ENCODE assay signal across 8 mouse cellular contexts in the genomic region with DNA sequence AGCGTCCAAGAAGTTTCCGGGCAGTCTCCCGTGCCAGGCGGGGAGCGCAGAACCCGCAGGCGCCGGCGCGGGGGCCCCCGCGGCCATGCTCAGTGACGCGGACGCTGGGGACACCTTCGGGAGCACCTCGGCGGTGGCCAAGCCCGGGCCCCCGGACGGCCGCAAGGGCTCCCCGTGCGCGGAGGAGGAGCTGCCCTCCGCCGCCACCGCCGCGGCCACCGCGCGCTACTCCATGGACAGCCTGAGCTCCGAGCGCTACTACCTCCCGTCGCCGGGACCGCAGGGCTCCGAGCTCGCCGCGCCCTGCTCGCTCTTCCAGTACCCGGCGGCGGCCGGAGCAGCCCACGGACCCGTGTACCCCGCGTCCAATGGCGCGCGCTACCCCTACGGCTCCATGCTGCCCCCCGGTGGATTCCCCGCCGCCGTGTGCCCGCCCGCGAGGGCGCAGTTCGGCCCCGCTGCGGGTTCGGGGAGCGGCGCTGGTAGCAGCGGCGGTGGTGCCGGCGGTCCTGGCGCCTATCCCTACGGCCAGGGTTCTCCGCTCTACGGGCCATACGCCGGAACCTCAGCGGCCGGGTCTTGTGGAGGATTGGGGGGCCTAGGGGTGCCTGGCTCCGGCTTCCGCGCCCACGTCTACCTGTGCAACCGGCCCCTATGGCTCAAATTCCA. TPM values are rescaled to one million over a fixed set of nuclear protein-coding genes. Genes with fewer than 3 reads are reported as not detected.
DNase-seq lines count a peak whose midpoint lies in the region; ATAC-seq lines count a peak whose summit lies in the region.

No protein-coding gene starts in this region.

- ATAC-seq in granulocyte monocyte progenitor cell, adult 5-6 weeks (replicated peaks; ENCODE audit: poor library complexity, severe bottlenecking): peak; percentile 75
- peak; percentile 71; the same call in 1 of the 2 replicates for ATAC-seq in midbrain, embryonic 16.5 days

- WGBS in limb, embryonic 10.5 days: under 1% methylated on average over 87 of the region's 87 CpGs
- WGBS in midbrain, embryonic 16.5 days: under 1% methylated on average over 65 of the region's 87 CpGs

- H3K9me3 ChIP-seq in limb, embryonic 10.5 days (replicated peaks): no peaks in the 10 kb centered on the region
- no peaks in the 10 kb centered on the region for H3K9me3 ChIP-seq in midbrain, embryonic 16.5 days (replicated peaks; ENCODE audit: control insufficient read depth, low read length, poor library complexity, severe bottlenecking)

- peaks cover 34% of the 10 kb centered on the region for H3K4me1 ChIP-seq in limb, embryonic 10.5 days
- H3K4me1 ChIP-seq in midbrain, embryonic 16.5 days (ENCODE audit: control insufficient read depth, insufficient read depth, low read length): peaks cover 15% of the 10 kb centered on the region

- H3K9ac ChIP-seq in midbrain, embryonic 16.5 days (ENCODE audit: low read depth, low read length): 0 out of 2 replicates have a peak overlapping the region, but pooled peaks have one; percentile 38

- peak overlapping the region; percentile 30; the same call in 1 of the 2 replicates for H3K27ac ChIP-seq in limb, embryonic 10.5 days
- H3K27ac ChIP-seq in midbrain, embryonic 16.5 days (ENCODE audit: low read length): no peak overlapping the region

- H3K27me3 ChIP-seq in limb, embryonic 10.5 days (ENCODE audit: low read depth, poor library complexity, severe bottlenecking): peaks cover 100% of the 10 kb centered on the region
- peaks cover 63% of the 10 kb centered on the region for H3K27me3 ChIP-seq in midbrain, embryonic 16.5 days (ENCODE audit: control insufficient read depth, insufficient read depth, low read depth, low read length)

- peak; percentile 18 for DNase-seq in right cerebral cortex, postnatal 25 days
- DNase-seq in right cerebral cortex, postnatal 10 days (ENCODE audit: low spot score in 2 of 2): no peak
- peak; percentile 49 for DNase-seq in cerebellum, adult 11-12 months
- peak; percentile 71 for DNase-seq in limb, embryonic 10.5 days (ENCODE audit: low spot score)
- no peak for DNase-seq in frontal cortex, postnatal 14 days (ENCODE audit: low spot score in 2 of 2)
- no peak for DNase-seq in spleen, postnatal 36 days (ENCODE audit: low spot score in 2 of 2)

- H3K4me2 ChIP-seq in midbrain, embryonic 16.5 days (ENCODE audit: low read length): peak overlapping the region; percentile 52

- H3K36me3 ChIP-seq in limb, embryonic 10.5 days: no peaks in the 10 kb centered on the region
- no peaks in the 10 kb centered on the region for H3K36me3 ChIP-seq in midbrain, embryonic 16.5 days (ENCODE audit: control insufficient read depth, insufficient read depth, low read length)

- peak overlapping the region; percentile 47 for H3K4me3 ChIP-seq in limb, embryonic 10.5 days
- peak overlapping the region; percentile 35 for H3K4me3 ChIP-seq in midbrain, embryonic 16.5 days (ENCODE audit: low read depth, low read length)

RNA-seq across cellular contexts. Expression of gene Eomes, which starts 1.0 kb away (rescaled TPM):
- total RNA-seq in granulocyte monocyte progenitor cell, adult 5-6 weeks (2014; fragmentation: Nextera tagmentation): not detected in 2 replicates
- not detected in 2 replicates for total RNA-seq in granulocyte monocyte progenitor cell, adult 5-6 weeks (2017)
- polyA plus RNA-seq in limb, embryonic 10.5 days (2016; fragmentation: Nextera tagmentation; extraction: Ambion mirVana): 0.05 TPM in 1 of 2 replicates, not detected in the other
- 1.4 and 2.0 TPM in 2 replicates for polyA plus RNA-seq in midbrain, embryonic 16.5 days (2015; fragmentation: Nextera tagmentation; extraction: Ambion mirVana)

RNA-seq across cellular contexts. Expression of gene Golga4, which starts 27.1 kb away (rescaled TPM):
- total RNA-seq in granulocyte monocyte progenitor cell, adult 5-6 weeks (2014; fragmentation: Nextera tagmentation): 50.2 and 61.6 TPM in 2 replicates
- 69.4 and 82.7 TPM in 2 replicates for total RNA-seq in granulocyte monocyte progenitor cell, adult 5-6 weeks (2017)
- 36.8 and 49.6 TPM in 2 replicates for polyA plus RNA-seq in limb, embryonic 10.5 days (2016; fragmentation: Nextera tagmentation; extraction: Ambion mirVana)
- 41.5 and 44.2 TPM in 2 replicates for polyA plus RNA-seq in midbrain, embryonic 16.5 days (2015; fragmentation: Nextera tagmentation; extraction: Ambion mirVana)

Comparison
In these comparisons a context has a peak if more than half of its experiments do, and no peak if none do; other contexts are left out.
1. DNase-seq: peak in right cerebral cortex, postnatal 25 days (single experiment), cerebellum, adult 11-12 months (single experiment) and limb, embryonic 10.5 days (single experiment); none in right cerebral cortex, postnatal 10 days (0 of 2), frontal cortex, postnatal 14 days (0 of 2) and spleen, postnatal 36 days (0 of 2).